Mouse (Mus musculus) C2C12 (cell line): ENCODE data around the gene Optn. TPM values are rescaled to one million over a fixed set of nuclear protein-coding genes. Genes with fewer than 3 reads are reported as not detected.

Source experiments
- H3K27me3 ChIP-seq: one replicate; pipeline ENCODE4 v1.6.1; 2011; ENCODE audit not compliant: control insufficient read depth, insufficient read depth, insufficient read length
- H3K36me3 ChIP-seq: one replicate; pipeline ENCODE4 v1.6.1; 2011; ENCODE audit not compliant: control insufficient read depth, insufficient read depth
- H3K4me3 ChIP-seq: one replicate; pipeline ENCODE4 v1.5.1; 2011; ENCODE audit warnings: mild to moderate bottlenecking, control low read depth; ENCODE audit not compliant: poor library complexity, insufficient read depth, severe bottlenecking
- H3K79me2 ChIP-seq: one replicate; pipeline ENCODE4 v1.6.1; 2011; ENCODE audit not compliant: control insufficient read depth, insufficient read depth
- H3K79me3 ChIP-seq: one replicate; pipeline ENCODE4 v1.6.1; 2011; ENCODE audit warnings: low read depth, control low read depth
- H3ac ChIP-seq: one replicate; pipeline ENCODE3; 2011; ENCODE audit warnings: low read depth; ENCODE audit not compliant: control insufficient read depth, insufficient read length
- CEBPB ChIP-seq: IDR thresholded peaks from one replicate; pipeline ENCODE4 v1.6.1; 2011; ENCODE audit warnings: low read depth, mild to moderate bottlenecking, control low read depth, moderate library complexity
- CTCF ChIP-seq: IDR thresholded peaks from one replicate; pipeline ENCODE4 v1.5.1; 2011; ENCODE audit not compliant: control insufficient read depth, insufficient read depth, insufficient read length
- FOSL1 ChIP-seq: IDR thresholded peaks from one replicate; pipeline ENCODE4 v1.8.0; 2011; ENCODE audit warnings: mild to moderate bottlenecking, low read length; ENCODE audit not compliant: poor library complexity, insufficient read depth, severe bottlenecking
- MAX ChIP-seq: IDR thresholded peaks from one replicate; pipeline ENCODE4 v1.6.1; 2011; ENCODE audit warnings: mild to moderate bottlenecking, control low read depth
- MYOD1 ChIP-seq: IDR thresholded peaks from one replicate; pipeline ENCODE4 v1.6.1; 2011; ENCODE audit warnings: low read depth; ENCODE audit not compliant: control insufficient read depth, insufficient read length
- MYOG ChIP-seq: IDR thresholded peaks from one replicate; pipeline ENCODE4 v1.6.1; 2011; ENCODE audit not compliant: control insufficient read depth, insufficient read length; ENCODE audit errors: extremely low read depth
- USF1 ChIP-seq: IDR thresholded peaks from one replicate; pipeline ENCODE4 v1.6.1; 2011; ENCODE audit warnings: low read depth, mild to moderate bottlenecking, control low read depth, moderate library complexity
- polyA plus RNA-seq: library from polyadenylated mRNA; unstranded; fragments of >200 nt; fragmentation: generic; extraction: Trizol; gene quantifications from one replicate; pipeline ENCODE4 v1.2.1, GENCODE M21; 2012; ENCODE audit warnings: missing spikeins

Gene Optn
- polyA plus RNA-seq, 1 experiment = 7.4 TPM

DNA sequence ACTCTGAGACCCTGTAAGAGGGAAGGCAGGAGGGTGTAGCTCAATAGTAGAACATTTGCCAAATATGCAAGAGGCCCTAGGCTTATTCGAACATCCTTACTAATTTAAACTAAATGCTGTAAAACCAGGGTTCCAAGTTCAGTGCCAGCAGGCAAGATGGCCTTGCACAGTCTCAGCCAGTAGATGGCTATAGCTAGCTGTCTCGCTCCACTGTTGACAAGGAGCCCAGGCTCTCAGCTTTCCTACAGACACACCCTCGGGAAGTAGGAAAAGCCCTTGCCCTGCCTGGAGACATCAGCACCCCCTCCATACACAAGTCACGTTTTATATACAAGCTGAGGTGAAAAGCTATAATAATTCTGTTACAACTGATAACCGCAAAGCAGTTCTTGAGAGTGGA is 31.2 kb downstream of the Optn start:
- H3K4me3 ChIP-seq = no peak overlapping the region
- H3K79me3 ChIP-seq = no peaks in the 10 kb centered on the region
- TF ChIP-seq MYOD1 (no peak), FOSL1 (no peak), CTCF (no peak), MYOG (no peak), MAX (no peak), USF1 (no peak), CEBPB (no peak)
- H3ac ChIP-seq = no peak overlapping the region
- H3K27me3 ChIP-seq = no peaks in the 10 kb centered on the region
- H3K36me3 ChIP-seq = peaks cover 10% of the 10 kb centered on the region
- no peaks in the 10 kb centered on the region for H3K79me2 ChIP-seq

DNA sequence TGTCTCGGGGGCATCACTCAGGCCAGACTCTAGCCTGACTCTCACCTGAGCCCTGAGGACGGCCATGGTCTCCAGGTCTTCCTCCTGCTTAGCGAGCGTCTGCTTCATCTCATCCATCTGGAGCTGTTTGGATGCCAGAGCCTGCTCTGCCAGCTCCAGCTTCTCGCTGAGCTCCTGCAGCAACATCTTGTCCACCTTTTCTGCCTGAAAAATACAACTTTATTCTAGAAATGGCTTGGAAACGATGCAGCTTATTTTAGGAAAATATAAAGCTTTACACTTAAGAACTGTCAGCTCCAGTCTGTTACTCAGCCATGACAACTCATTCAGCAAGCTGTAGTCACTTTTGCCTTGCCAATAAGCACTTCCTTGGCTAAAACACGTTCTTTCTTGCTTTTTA is 32.6 kb downstream of the Optn start:
- Histone ChIP-seq H3K4me3 (no peak overlapping the region), H3K79me2 (no peaks in the 10 kb centered on the region), H3K36me3 (peaks cover 10% of the 10 kb centered on the region), H3ac (no peak overlapping the region), H3K79me3 (no peaks in the 10 kb centered on the region), H3K27me3 (no peaks in the 10 kb centered on the region)
- TF ChIP-seq MYOD1 = no peak
- TF ChIP-seq CEBPB = no peak
- no peak for TF ChIP-seq FOSL1
- TF ChIP-seq CTCF = no peak
- no peak for TF ChIP-seq MAX
- TF ChIP-seq MYOG = no peak
- TF ChIP-seq USF1 = no peak

DNA sequence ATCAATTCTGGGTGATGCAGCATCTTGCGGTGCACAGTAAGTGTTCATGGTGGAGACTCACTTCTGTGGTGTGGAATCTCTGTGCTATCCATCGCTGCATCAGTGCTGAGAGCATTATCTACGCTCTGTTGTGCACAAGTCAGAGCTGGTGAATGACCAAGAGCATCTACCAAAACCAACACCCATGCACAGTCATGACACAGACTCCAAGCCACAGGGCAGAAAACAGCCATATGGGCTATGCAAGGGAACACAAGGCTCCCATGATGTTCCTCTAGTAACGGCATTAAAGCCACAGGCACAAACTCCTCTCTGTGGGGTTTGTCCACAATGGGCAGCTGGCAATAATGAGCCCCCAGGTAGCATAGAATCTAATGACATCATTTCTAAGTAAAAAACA is 34.0 kb downstream of the Optn start:
- H3K27me3 ChIP-seq = no peaks in the 10 kb centered on the region
- no peak for TF ChIP-seq CTCF
- TF ChIP-seq USF1 = no peak
- no peak for TF ChIP-seq CEBPB
- no peak for TF ChIP-seq FOSL1
- no peak for TF ChIP-seq MAX
- TF ChIP-seq MYOD1 = no peak
- TF ChIP-seq MYOG = no peak
- H3ac ChIP-seq = no peak overlapping the region
- H3K36me3 ChIP-seq = peaks cover 10% of the 10 kb centered on the region
- H3K4me3 ChIP-seq = no peak overlapping the region
- no peaks in the 10 kb centered on the region for H3K79me3 ChIP-seq
- no peaks in the 10 kb centered on the region for H3K79me2 ChIP-seq

DNA sequence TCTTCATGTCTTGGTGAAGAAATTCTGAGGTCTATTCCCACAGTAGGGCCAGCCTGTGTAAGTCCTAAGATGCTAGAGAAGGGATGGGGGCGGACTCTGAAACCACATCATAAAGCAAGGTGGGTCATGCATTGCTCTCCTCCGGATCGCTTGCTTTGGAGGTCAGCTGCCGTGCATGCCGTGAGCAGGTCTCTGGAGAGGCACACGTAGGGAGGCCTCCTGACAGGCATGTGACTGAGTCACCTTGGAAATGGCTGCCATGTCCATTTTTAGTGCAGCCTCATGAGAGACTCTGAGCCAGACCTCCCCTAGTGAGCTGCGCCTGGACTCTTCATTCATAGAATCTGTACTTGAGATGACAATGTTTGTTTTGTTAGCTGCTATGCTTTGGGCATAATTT is 35.8 kb downstream of the Optn start:
- Histone ChIP-seq H3ac (no peak overlapping the region), H3K79me3 (no peaks in the 10 kb centered on the region), H3K4me3 (no peak overlapping the region), H3K79me2 (no peaks in the 10 kb centered on the region), H3K36me3 (peaks cover 10% of the 10 kb centered on the region), H3K27me3 (no peaks in the 10 kb centered on the region)
- TF ChIP-seq MYOG = no peak
- no peak for TF ChIP-seq MYOD1
- no peak for TF ChIP-seq USF1
- no peak for TF ChIP-seq CTCF
- TF ChIP-seq CEBPB = no peak
- TF ChIP-seq MAX = no peak

DNA sequence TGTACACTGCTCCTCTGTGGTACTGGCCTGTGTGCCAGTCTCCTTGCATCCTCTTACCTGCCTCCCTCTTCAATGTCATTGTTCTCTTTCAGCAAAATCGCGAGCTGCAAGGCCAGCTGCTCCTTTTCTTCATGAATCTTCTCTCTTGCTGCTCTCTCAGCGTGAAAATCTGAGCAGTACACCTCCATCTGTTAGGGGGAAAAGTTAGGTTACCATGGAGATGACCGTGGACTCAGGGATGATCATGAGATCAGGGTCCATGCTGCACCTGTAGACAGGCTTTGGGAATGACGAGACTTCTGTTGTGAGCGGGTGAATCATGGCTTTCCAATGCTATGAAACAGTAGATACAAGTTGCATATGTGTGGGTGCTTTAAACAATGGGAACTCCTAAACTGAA is 36.8 kb downstream of the Optn start:
- Histone ChIP-seq H3ac (no peak overlapping the region), H3K27me3 (no peaks in the 10 kb centered on the region), H3K4me3 (no peak overlapping the region), H3K79me3 (no peaks in the 10 kb centered on the region), H3K79me2 (no peaks in the 10 kb centered on the region), H3K36me3 (peaks cover 10% of the 10 kb centered on the region)
- TF ChIP-seq CEBPB = no peak
- TF ChIP-seq CTCF = no peak
- TF ChIP-seq MYOD1 = no peak
- TF ChIP-seq USF1 = no peak
- no peak for TF ChIP-seq FOSL1
- no peak for TF ChIP-seq MYOG
- TF ChIP-seq MAX = no peak

DNA sequence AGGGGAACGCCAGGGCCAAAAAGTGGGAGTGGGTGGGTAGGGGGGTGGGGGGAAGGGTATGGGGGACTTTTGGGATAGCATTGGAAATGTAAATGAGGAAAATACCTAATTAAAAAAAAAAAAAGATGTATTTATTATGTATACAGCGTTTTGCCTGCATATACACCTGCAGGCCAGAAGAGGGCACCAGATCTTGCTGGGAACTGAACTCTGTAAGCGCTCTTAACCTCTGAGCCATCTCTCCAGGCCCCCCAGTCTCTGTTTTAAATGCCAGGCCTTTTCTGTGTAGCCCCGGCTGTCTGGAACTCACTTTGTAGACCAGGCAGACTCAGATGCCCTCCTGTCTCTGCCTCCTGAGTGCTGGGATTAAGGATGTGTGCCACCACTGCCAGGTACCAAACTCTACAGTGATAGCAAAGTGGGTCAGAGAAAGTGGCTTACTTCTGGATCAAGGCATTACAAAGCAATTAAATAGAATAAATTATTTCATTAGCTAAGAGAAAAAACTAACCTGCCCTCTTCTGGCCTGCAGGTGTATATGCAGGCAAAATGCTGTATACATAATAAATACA is 38.6 kb downstream of the Optn start:
- Histone ChIP-seq H3K79me2 (no peaks in the 10 kb centered on the region), H3ac (no peak overlapping the region), H3K4me3 (no peak overlapping the region), H3K27me3 (no peaks in the 10 kb centered on the region), H3K79me3 (no peaks in the 10 kb centered on the region), H3K36me3 (peaks cover 12% of the 10 kb centered on the region)
- TF ChIP-seq MYOG (no peak), MAX (no peak), FOSL1 (no peak), USF1 (no peak), CTCF (no peak), CEBPB (no peak), MYOD1 (no peak)
